Mouse (Mus musculus) G1E-ER4 (cell line): ENCODE data around the gene 2310033P09Rik. TPM values are rescaled to one million over a fixed set of nuclear protein-coding genes. Genes with fewer than 3 reads are reported as not detected.

Experiments
- GATA1 ChIP-seq: IDR thresholded peaks from one replicate; pipeline ENCODE4 v1.8.0; 2012; ENCODE audit warnings: low read length, inconsistent platforms
- polyA plus RNA-seq: library from polyadenylated mRNA; stranded (reverse); fragments of >175 nt; gene quantifications from 2 replicates; pipeline ENCODE4 v1.2.3, GENCODE M21; 2012

The 2310033P09Rik gene
- 48.1 and 49.1 TPM in 2 replicates for polyA plus RNA-seq

DNA sequence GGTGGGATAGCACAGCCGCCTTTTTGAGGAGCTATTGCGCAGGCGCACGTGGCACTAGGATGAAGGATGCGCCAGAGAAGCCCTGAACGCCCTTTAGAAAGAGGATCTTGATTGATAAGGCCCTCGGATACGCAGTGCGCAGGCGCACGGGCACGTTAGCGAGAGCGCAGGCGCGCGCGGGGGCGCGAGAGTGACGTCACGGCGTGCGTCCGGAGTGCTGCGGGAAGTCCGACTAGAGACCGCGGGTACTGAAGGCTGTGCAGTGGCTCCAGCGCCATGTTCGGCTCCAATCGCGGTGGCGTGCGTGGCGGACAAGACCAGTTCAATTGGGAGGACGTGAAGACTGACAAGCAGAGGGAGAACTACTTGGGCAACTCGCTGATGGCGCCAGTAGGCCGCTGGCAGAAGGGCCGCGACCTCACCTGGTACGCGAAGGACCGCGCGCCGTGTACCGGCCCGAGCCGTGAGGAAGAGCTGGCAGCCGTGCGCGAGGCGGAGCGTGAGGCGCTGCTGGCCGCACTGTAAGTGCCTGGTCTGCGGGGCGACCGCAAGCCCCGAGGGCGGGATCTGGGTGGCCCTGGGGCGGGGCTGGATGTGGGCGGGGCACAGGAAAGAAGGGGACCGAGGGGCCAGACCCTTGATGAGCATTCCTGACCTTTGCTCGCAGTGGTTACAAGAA is at the start of gene 2310033P09Rik:
Gene 2310033P09Rik, plus strand, starts transcription at position 169 of the 679 bp plus-strand sequence.
- TF ChIP-seq GATA1, result no peak

DNA sequence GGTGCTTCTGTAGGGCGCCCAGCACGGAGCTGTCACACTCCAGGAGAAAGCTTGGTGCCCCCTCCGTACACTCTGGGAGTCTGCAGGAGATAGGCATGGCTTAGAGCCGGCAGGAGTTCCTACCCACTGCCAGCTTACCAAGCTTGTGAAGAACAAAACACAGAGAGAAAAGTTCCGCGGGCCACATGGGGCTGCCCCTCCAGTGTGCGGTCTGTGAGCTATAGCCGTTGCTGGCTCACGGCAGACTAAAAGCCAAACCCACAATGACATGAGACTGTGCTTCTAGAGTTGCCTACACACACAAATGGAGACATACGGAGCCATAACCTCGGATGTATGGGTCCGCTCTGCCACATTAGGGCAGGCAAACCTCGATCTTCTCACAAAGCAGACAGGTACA is 49.0 kb upstream of the 2310033P09Rik start:
- TF ChIP-seq GATA1, result no peak

DNA sequence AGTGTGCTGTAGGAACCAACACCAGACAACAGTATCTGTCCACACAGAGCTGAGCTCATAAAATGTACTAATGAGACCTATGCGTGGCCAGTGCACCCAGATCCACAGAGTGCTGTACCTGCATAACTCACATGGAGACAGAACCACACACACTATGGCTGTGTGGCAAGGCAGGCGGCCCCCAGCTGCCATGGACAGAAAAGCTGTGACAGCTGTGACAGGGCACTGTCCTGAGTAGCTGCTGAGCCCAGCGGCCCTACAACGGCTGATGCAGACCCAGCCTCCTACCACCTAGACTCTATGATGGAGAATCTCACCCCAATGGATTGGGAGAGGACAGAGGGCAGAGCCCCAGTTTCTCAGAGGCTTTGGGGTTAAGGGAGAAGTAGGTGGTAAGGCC is 48.6 kb upstream of the 2310033P09Rik start:
- no peak for TF ChIP-seq GATA1

DNA sequence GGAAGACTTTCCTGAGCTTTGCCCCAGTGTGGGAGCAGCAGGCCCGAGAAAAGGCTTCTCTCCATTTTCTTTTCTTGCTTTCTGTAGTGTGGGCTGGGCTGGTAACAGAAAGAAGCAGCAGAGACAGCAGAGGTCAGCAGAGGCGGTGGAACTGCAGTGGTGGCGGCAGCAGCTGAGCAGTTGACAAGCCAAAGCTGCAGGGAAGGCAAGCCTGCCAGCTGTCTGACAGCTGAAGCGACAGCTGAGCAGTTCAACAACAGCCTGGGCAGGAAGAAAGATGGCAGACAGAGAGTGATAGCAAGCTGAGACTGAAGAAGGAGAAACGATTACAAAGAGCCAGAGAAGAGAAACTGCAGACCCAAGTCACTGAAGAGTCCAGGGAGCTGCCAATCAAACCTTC is 46.7 kb upstream of the 2310033P09Rik start:
- TF ChIP-seq GATA1, result no peak

DNA sequence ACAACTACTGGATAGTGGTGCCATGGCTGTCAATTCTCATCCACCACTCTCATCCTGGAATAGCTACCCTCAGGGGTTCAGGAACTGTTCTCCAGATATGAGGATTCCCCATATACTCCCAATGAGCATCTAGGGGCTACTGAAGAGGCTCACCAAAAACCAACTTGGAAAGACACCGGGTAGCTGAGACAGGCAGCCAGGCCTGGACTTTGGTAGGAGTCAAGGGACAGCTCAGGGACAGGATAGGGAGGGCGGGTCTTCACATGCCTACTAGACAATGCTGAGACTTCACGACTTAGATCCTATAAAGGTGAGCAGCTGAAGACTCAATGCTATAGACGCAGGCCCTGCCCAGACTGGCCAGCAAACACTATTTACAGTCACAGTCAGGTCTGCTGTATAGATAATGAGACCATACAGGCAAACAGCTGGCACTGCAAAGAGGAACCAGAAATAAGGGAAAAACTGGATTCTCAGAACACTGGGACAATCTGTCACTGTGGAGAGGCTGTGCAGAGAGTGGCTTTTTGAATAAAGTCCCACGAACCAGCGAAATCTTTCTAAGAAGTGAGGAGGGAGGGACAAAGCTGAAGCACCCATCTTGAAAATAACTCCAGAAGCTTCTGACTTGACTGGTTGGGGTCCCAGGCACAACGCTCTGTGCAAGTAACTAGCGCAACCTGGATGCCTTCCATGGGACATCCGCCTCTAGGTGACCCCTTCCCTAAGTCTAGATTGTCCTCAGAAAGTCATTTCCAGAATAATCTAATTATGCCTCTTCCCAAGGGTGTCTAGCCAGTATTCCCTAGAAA is 45.5 kb upstream of the 2310033P09Rik start:
- TF ChIP-seq GATA1, result no peak

DNA sequence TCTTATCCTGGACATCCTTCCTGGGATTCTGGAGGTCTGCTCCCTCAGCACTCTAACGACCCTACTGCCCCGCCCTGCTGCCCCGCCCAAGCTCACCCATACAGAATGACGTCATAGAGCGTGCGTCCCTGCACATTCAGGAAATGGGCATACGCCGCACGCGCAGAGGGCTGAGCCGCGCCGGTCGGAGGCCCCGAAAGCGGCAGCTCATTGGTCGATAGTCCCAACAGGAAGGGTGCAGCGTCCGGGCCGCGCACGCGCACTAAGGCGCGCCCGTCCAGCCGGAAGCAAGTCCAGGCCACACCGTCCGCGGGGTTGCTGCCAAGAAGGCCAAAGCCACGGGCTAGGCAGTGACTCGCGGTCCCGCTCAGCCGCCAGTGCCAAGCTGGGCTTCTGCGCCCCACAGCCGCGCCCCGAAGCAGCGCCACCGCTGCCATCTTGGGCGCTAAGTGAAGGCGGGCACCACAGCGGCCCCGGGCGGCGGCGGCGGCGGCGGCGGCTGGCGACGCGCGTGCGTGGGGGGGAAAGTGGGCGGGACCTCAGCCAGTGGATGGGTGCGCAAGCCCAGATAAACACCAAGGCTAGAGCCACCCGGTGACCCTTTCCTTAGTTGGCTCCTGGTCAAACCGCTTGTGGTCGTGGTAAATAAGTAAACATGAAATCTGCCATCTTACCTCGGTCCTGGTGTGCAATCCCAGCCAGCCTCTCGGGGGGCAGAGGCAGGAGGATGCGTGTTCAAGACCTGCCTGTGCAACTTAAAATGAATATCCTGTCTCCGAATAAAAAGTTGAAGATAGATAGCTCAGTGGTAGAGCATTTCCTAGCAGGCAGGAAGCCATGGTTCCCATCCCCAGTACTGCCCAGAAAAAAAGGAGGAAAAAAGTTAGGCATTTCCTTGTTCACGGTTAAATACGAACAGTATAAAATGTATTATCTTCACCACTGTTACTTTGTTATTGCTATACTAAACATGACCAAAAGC is 44.6 kb upstream of the 2310033P09Rik start, which contains the start of gene Iba57:
Gene Iba57, minus strand, starts transcription at position 485 of the 982 bp plus-strand sequence.
- no peak for TF ChIP-seq GATA1

DNA sequence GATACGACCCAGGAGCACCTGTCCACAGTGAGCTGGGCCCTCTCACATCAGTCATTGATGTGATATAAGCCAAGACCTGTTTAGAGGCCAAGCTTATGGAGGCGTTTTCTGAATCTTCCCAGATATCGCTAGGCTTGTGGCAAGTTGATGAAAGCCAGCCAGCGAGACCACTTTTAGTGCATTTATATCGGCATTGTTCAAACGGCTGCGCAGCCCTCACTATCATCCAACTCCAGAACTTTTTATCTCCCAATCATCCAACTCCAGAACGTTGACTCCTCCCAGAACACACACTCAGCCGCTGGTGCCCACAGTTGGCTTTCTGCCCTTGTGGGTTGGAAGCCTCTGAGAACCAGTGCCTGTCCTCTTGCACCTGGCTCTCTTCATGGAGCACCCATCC is 43.7 kb upstream of the 2310033P09Rik start:
- peak; percentile 81 for TF ChIP-seq GATA1

DNA sequence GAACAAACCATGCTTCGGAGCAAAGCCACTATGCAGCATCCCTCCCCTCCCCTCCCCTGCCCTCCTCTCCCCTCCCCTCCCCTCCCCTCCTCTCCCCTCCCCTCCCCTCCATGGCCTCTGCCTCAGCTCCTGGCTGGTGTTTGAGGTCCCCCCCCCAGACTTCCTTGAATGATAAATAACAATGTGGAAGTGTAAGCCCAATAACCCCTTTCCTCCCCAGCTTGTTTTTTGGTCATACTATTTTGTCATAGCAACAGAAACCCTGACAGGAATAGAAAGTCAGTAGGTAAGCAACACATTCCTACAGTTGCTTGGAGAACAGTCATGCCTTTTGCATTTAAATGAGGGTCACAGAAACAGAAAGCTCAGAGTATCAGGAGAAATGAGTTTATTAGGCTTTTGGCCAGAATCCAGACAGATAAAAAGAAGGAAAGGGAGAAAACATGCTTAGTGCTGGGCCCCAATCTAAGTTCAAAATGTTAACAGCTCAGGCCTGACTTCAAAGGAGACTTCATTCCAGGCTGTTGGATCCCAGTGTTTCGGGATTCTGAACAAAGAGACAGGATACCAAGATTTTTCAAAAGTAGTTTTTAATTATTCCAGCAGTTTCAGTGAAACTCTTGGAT is 42.4 kb upstream of the 2310033P09Rik start:
- TF ChIP-seq GATA1, result no peak

DNA sequence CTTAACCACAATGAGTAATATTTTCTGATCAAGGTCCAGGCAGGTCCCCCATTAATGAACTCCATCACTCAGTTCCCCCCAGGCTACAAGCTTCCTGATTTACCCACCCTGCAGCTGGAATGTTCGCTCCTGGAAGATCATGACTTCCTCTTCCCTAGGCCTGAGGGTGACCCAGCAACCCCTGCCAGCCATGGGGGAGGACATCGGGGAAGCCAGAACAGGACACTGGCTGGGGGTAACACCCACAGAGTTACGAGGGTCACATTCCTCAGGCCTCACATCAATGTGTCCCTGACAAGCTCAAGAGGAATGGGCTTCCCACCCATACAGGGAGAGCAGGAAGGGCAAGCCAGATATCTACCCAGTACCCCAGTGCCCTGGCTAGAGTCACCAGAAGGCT is 38.3 kb upstream of the 2310033P09Rik start:
- TF ChIP-seq GATA1, result no peak

DNA sequence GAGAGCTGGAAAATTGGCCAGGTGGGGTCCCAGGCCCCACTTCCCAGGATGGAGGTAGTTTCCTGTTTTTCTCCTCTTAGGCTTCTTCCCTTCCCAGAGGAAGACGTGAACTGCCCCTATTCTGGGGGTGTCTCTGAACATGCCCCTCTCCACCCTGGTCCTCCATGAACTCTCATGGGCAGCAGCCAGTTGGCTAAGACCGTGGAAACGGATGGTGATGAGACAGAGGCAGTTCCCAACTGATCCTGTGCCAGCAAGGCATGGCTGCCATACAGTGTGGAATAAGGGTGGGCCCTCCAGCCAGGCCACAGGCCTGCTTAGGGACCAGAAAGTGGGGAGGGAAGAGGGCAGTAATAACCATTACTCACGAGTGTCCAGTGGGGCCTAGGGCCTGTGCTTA is 37.6 kb upstream of the 2310033P09Rik start:
- no peak for TF ChIP-seq GATA1

DNA sequence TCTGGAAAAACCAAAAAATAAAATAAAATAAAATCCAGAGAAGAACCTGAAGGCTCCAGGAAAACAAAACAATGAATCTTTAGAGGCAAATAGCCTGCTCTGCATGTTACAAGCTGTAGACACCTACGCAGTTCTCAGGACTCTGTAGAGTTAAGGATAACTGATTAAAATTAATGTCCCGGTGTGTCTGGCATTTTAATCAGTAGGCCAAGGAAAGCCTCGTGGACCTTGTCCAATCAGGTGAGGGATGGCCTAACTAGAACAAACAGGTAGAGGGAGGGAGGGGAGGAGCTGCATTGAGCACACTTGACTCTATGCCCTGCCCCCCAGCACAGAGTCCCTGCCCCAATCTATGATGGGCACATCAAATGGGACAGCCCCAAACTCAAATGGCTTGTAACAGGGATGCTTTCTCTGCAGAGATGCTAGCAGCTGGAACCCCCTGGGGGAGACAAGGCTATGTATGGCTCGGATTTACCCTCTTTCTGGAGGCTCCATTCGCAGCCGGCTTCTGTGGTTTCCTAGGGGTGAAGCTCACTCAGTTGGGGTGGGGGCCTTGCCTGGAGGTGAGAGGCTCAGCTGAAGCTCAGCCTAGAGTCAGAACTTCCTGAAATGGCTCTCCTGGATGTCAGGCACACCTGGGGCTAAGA is 33.8 kb upstream of the 2310033P09Rik start:
- TF ChIP-seq GATA1, result no peak

DNA sequence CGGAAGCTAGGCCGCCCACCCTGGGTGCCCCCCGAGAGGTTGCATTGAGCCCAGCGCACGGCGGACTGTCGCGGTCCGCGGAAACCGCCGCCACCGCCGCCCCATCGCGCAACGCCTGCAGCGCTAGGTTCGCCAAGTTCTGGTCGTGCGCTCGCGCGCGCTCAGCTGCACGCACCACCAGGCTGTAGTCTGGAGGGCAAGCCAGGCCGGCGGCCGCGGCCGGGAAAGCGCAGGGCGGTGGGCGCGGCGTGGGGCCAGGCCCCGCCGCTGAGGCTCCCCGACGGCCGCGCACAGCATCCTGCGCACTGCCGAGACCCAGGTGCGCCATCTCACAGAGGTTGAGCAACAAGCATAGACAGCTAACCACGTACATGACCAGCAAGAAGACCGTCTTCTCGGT is 31.6 kb upstream of the 2310033P09Rik start:
- no peak for TF ChIP-seq GATA1

DNA sequence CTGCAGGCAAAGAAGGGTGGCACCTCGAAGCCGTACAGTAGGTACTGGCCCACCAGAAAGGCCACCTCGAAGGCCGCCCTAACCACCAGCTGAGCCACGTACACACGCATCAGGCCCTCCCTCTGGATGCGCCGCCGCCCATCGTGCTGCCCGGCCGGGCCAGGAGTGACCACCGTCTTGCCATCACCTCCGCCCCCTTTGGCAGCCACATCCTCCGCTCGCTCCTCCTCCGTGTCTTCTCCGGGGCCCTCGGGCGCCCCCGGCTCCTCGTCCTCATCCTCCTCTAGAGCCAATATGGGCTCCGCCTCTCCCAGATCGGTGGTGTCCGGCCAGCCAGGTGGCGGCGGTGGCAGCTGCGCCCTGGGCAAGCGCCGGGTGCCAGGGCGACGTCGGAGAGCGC is 31.2 kb upstream of the 2310033P09Rik start:
- no peak for TF ChIP-seq GATA1

DNA sequence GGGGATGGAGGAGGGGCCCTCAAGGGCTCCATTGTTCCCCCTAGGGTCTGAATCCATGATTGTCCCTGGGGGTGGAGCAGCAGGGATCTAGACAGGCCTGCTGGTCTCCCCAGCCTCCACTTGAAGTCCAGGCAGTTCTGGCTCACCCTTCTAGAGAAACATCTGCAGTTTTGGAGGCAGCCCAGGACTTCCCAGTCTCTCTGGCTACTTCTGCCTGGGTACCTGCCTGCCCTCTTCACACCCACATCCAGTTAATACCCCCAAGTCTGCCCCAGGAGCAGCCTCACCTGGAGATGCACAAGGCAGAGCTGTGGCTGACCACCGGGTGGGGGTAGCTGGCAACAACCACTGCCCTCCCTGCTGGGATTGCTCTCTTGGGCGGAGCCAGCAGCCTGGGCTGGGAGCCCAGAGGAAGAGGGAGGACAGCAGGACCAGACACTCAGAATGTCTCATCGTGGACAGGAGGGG is 25.2 kb upstream of the 2310033P09Rik start, which contains the start of gene Gjc2:
Gene Gjc2, minus strand, starts transcription at position 350 of the 468 bp plus-strand sequence.
- TF ChIP-seq GATA1, result no peak
